Mouse (Mus musculus) kidney, embryonic 14.5 days (tissue): ENCODE measurements around the gene Rsbn1l. TPM values are rescaled to one million over a fixed set of nuclear protein-coding genes. Genes with fewer than 3 reads are reported as not detected.
A peak's percentile ranks its signal among the peaks of the same experiment; 100 is the strongest.

Source experiments
- ATAC-seq: fragments of 200-750 bp; cut with Nextera tagmentation; 2 replicates; pipeline ENCODE4 v1.8.0; 2017; ENCODE audit warnings: moderate number of reproducible peaks, mild to moderate bottlenecking, moderate TSS enrichment, moderate library complexity; ENCODE audit not compliant: low FRiP score, low TSS enrichment
- H3K27ac ChIP-seq: fragments of 300-500 bp; sonication (generic); 2 replicates; pipeline ENCODE4 v1.5.1; 2014; ENCODE audit warnings: low read depth, mild to moderate bottlenecking, low read length, moderate library complexity, mixed read lengths
- H3K27me3 ChIP-seq: fragments of 300-500 bp; sonication (generic); 2 replicates; pipeline ENCODE4 v1.6.1; 2014; ENCODE audit warnings: mild to moderate bottlenecking, low read length; ENCODE audit not compliant: control insufficient read depth, insufficient read depth
- H3K36me3 ChIP-seq: fragments of 300-500 bp; sonication (generic); 2 replicates; pipeline ENCODE4 v1.6.1; 2014; ENCODE audit warnings: low read length, mixed read lengths; ENCODE audit not compliant: control insufficient read depth, insufficient read depth
- H3K4me1 ChIP-seq: fragments of 300-500 bp; sonication (generic); 2 replicates; pipeline ENCODE4 v1.6.1; 2014; ENCODE audit warnings: low read length, mixed read lengths; ENCODE audit not compliant: control insufficient read depth, insufficient read depth
- H3K4me2 ChIP-seq: fragments of 300-500 bp; sonication (generic); replicated peaks from 2 replicates; pipeline ENCODE4 v1.6.1; 2014; ENCODE audit warnings: low read depth, mild to moderate bottlenecking, low read length
- H3K4me3 ChIP-seq: fragments of 300-500 bp; sonication (generic); 2 replicates; pipeline ENCODE4 v1.5.1; 2014; ENCODE audit warnings: mild to moderate bottlenecking, low read length
- H3K9ac ChIP-seq: fragments of 300-500 bp; sonication (generic); 2 replicates; pipeline ENCODE4 v1.6.1; 2014; ENCODE audit warnings: low read depth, mild to moderate bottlenecking, low read length, moderate library complexity
- H3K9me3 ChIP-seq: fragments of 300-500 bp; sonication (generic); 2 replicates; pipeline ENCODE4 v1.6.1; 2016; ENCODE audit warnings: low read length; ENCODE audit not compliant: control insufficient read depth
- WGBS: fragments of 180-500 bp; shearing (Covaris S2); extraction: QIAGEN DNeasy Blood & Tissue Kit; methylation state at CpG from one replicate; pipeline ENCODE4 v1.1.7; 2014; 5-methylcytosine and 5-hydroxymethylcytosine counted together
- polyA plus RNA-seq: library from polyadenylated mRNA; unstranded; fragments of >200 nt; fragmentation: Nextera tagmentation; extraction: Ambion mirVana; gene quantifications from 2 replicates; pipeline ENCODE4 v1.2.1, GENCODE M21; 2014

Rsbn1l gene
- polyA plus RNA-seq, 1 experiment from 2014 or later: 9.8 TPM

- no peak overlapping the region for H3K4me2 ChIP-seq
- H3K9me3 ChIP-seq: no peaks in the 10 kb centered on the region
Measured at GRCm38 (mm10) chr5:20904647-20905046, 51.6 kb downstream of the Rsbn1l start.

GRCm38 (mm10) chr5:20897446-20898167, 58.6 kb downstream of the Rsbn1l start:
- 91% methylated on average over 2 of the region's 2 CpGs for WGBS
- no peak overlapping the region for H3K27ac ChIP-seq
- no peak for ATAC-seq
- H3K36me3 ChIP-seq: peaks cover 36% of the 10 kb centered on the region
- H3K9me3 ChIP-seq: no peaks in the 10 kb centered on the region
- H3K4me2 ChIP-seq: no peak overlapping the region
- no peak overlapping the region for H3K9ac ChIP-seq
- no peaks in the 10 kb centered on the region for H3K27me3 ChIP-seq
- H3K4me3 ChIP-seq: no peak overlapping the region
- H3K4me1 ChIP-seq: no peaks in the 10 kb centered on the region

More at GRCm38 (mm10) chr5:20904647-20905046, 51.6 kb downstream of the Rsbn1l start:
- no peaks in the 10 kb centered on the region for H3K27me3 ChIP-seq
- no peak overlapping the region for H3K27ac ChIP-seq
- H3K4me1 ChIP-seq: no peaks in the 10 kb centered on the region
- no peak overlapping the region for H3K4me3 ChIP-seq
- no peak overlapping the region for H3K9ac ChIP-seq
- ATAC-seq: no peak
- WGBS: 88% methylated on average over 2 of the region's 2 CpGs
- H3K36me3 ChIP-seq: peaks cover 15% of the 10 kb centered on the region; the same call in 1 of the 2 replicates

- H3K9ac ChIP-seq: no peak overlapping the region
- no peak for ATAC-seq
- no peak overlapping the region for H3K4me3 ChIP-seq
Measured at GRCm38 (mm10) chr5:20884036-20884620, 72.1 kb downstream of the Rsbn1l start.

GRCm38 (mm10) chr5:20881915-20882800, 74.0 kb downstream of the Rsbn1l start, which contains the start of the genes Phtf2 and Tmem60:
Gene Phtf2, minus strand, starts transcription at chr5:20882124.
Gene Tmem60, plus strand, starts transcription at chr5:20882191.
- H3K27ac ChIP-seq: peak within 1 kb of the TSS; percentile 90
- H3K4me1 ChIP-seq: peaks cover 8% of the 10 kb centered on the region
- no peaks in the 10 kb centered on the region for H3K27me3 ChIP-seq
- ATAC-seq: peak; percentile 99
- H3K9ac ChIP-seq: peak within 1 kb of the TSS; percentile 90
- H3K9me3 ChIP-seq: no peaks in the 10 kb centered on the region
- peak within 1 kb of the TSS; percentile 85 for H3K4me3 ChIP-seq
- under 1% methylated on average over 74 of the region's 94 CpGs for WGBS
- H3K4me2 ChIP-seq: peak within 1 kb of the TSS; percentile 60
- H3K36me3 ChIP-seq: peaks cover 5% of the 10 kb centered on the region; the same call in 1 of the 2 replicates

More at GRCm38 (mm10) chr5:20884036-20884620, 72.1 kb downstream of the Rsbn1l start:
- WGBS: 77% methylated on average over 4 of the region's 4 CpGs
- peaks cover 5% of the 10 kb centered on the region for H3K4me1 ChIP-seq
- no peak overlapping the region for H3K27ac ChIP-seq
- H3K27me3 ChIP-seq: no peaks in the 10 kb centered on the region
- peaks cover 10% of the 10 kb centered on the region; the same call in 1 of the 2 replicates for H3K36me3 ChIP-seq
- peak overlapping the region; percentile 50; the same call in 1 of the 2 replicates for H3K4me2 ChIP-seq
- H3K9me3 ChIP-seq: no peaks in the 10 kb centered on the region

- Histone ChIP-seq H3K27me3 (no peaks in the 10 kb centered on the region), H3K27ac (peak overlapping the region; percentile 90), H3K9me3 (no peaks in the 10 kb centered on the region), H3K4me1 (peaks cover 8% of the 10 kb centered on the region), H3K4me3 (peak overlapping the region; percentile 85), H3K36me3 (peaks cover 2% of the 10 kb centered on the region; the same call in 1 of the 2 replicates), H3K9ac (peak overlapping the region; percentile 90), H3K4me2 (peak overlapping the region; percentile 60)
- peak; percentile 45 for ATAC-seq
- WGBS: 1% methylated on average over 58 of the region's 64 CpGs
Measured at GRCm38 (mm10) chr5:20880797-20881775, 75.1 kb downstream of the Rsbn1l start.

- no peaks in the 10 kb centered on the region for H3K9me3 ChIP-seq
- H3K27ac ChIP-seq: no peak overlapping the region
- peak overlapping the region; percentile 85 for H3K4me3 ChIP-seq
- no peak for ATAC-seq
- H3K36me3 ChIP-seq: no peaks in the 10 kb centered on the region
- H3K27me3 ChIP-seq: no peaks in the 10 kb centered on the region
- peak overlapping the region; percentile 60 for H3K4me2 ChIP-seq
- 69% methylated on average over 2 of the region's 2 CpGs for WGBS
- peaks cover 8% of the 10 kb centered on the region for H3K4me1 ChIP-seq
- peak overlapping the region; percentile 34; the same call in 1 of the 2 replicates for H3K9ac ChIP-seq
Measured at GRCm38 (mm10) chr5:20880386-20880785, 75.8 kb downstream of the Rsbn1l start.

GRCm38 (mm10) chr5:20876934-20877426, 79.2 kb downstream of the Rsbn1l start:
- H3K4me1 ChIP-seq: peaks cover 8% of the 10 kb centered on the region
- ATAC-seq: no peak
- no peak overlapping the region for H3K27ac ChIP-seq
- H3K4me2 ChIP-seq: no peak overlapping the region
- no peaks in the 10 kb centered on the region for H3K27me3 ChIP-seq
- H3K36me3 ChIP-seq: no peaks in the 10 kb centered on the region
- WGBS: 62% methylated on average over 1 of the region's 1 CpGs
- no peak overlapping the region for H3K9ac ChIP-seq
- H3K4me3 ChIP-seq: no peak overlapping the region
- no peaks in the 10 kb centered on the region for H3K9me3 ChIP-seq

GRCm38 (mm10) chr5:20873146-20873545, 83.1 kb downstream of the Rsbn1l start:
- H3K27me3 ChIP-seq: no peaks in the 10 kb centered on the region
- 0 out of 2 replicates have a peak, but pooled peaks cover 3% of the 10 kb centered on the region for H3K9me3 ChIP-seq
- H3K27ac ChIP-seq: no peak overlapping the region
- no peak overlapping the region for H3K4me3 ChIP-seq
- no peak for ATAC-seq
- no peaks in the 10 kb centered on the region for H3K4me1 ChIP-seq
- 68% methylated on average over 1 of the region's 1 CpGs for WGBS
- H3K4me2 ChIP-seq: no peak overlapping the region
- H3K9ac ChIP-seq: no peak overlapping the region
- no peaks in the 10 kb centered on the region for H3K36me3 ChIP-seq
